Mouse (Mus musculus) midbrain, embryonic 11.5 days (tissue): ENCODE data around the gene Vps26b. TPM values are rescaled to one million over a fixed set of nuclear protein-coding genes. Genes with fewer than 3 reads are reported as not detected.
A peak's percentile ranks its signal among the peaks of the same experiment; 100 is the strongest.

Experiments
- ATAC-seq: fragments of 200-750 bp; cut with Nextera tagmentation; 2 replicates; pipeline ENCODE4 v1.8.0; 2017; ENCODE audit warnings: moderate TSS enrichment, moderate library complexity; ENCODE audit not compliant: low FRiP score
- DNase-seq: peaks from one replicate; pipeline ENCODE4 v3.0.0; 2015; ENCODE audit warnings: low spot score; ENCODE audit errors: missing footprints
- H3K27ac ChIP-seq: fragments of 300-500 bp; sonication (generic); 2 replicates; pipeline ENCODE4 v1.5.1; 2014; ENCODE audit warnings: low read depth, low read length
- H3K27me3 ChIP-seq: fragments of 300-500 bp; sonication (generic); 2 replicates; pipeline ENCODE4 v1.6.1; 2014; ENCODE audit warnings: mild to moderate bottlenecking, low read length, moderate library complexity, mixed read lengths; ENCODE audit not compliant: control insufficient read depth, insufficient read depth
- H3K36me3 ChIP-seq: fragments of 300-500 bp; sonication (generic); 2 replicates; pipeline ENCODE4 v1.6.1; 2014; ENCODE audit warnings: mild to moderate bottlenecking, low read length, moderate library complexity, mixed read lengths; ENCODE audit not compliant: control insufficient read depth, insufficient read depth
- H3K4me1 ChIP-seq: fragments of 300-500 bp; sonication (generic); 2 replicates; pipeline ENCODE4 v1.6.1; 2014; ENCODE audit warnings: low read length; ENCODE audit not compliant: control insufficient read depth, insufficient read depth
- H3K4me2 ChIP-seq: fragments of 300-500 bp; sonication (generic); 2 replicates; pipeline ENCODE4 v1.6.1; 2014; ENCODE audit warnings: mild to moderate bottlenecking, moderate library complexity
- H3K4me3 ChIP-seq: fragments of 300-500 bp; sonication (generic); 2 replicates; pipeline ENCODE4 v1.5.1; 2014; ENCODE audit warnings: low read depth, low read length
- H3K9ac ChIP-seq: fragments of 300-500 bp; sonication (generic); 2 replicates; pipeline ENCODE4 v1.6.1; 2014; ENCODE audit warnings: low read length
- H3K9me3 ChIP-seq: fragments of 300-500 bp; sonication (generic); 2 replicates; pipeline ENCODE4 v1.6.1; 2016; ENCODE audit warnings: low read length; ENCODE audit not compliant: control insufficient read depth
- WGBS: fragments of 180-500 bp; shearing (Covaris S2); extraction: QIAGEN DNeasy Blood & Tissue Kit; methylation state at CpG from one replicate; pipeline ENCODE4 v1.1.7; 2014; 5-methylcytosine and 5-hydroxymethylcytosine counted together
- polyA plus RNA-seq: library from polyadenylated mRNA; unstranded; fragments of >200 nt; fragmentation: Nextera tagmentation; extraction: Ambion mirVana; gene quantifications from 2 replicates; pipeline ENCODE4 v1.2.1, GENCODE M21; 2014

Vps26b gene
- polyA plus RNA-seq: 53.1 and 56.7 TPM in 2 replicates

DNA sequence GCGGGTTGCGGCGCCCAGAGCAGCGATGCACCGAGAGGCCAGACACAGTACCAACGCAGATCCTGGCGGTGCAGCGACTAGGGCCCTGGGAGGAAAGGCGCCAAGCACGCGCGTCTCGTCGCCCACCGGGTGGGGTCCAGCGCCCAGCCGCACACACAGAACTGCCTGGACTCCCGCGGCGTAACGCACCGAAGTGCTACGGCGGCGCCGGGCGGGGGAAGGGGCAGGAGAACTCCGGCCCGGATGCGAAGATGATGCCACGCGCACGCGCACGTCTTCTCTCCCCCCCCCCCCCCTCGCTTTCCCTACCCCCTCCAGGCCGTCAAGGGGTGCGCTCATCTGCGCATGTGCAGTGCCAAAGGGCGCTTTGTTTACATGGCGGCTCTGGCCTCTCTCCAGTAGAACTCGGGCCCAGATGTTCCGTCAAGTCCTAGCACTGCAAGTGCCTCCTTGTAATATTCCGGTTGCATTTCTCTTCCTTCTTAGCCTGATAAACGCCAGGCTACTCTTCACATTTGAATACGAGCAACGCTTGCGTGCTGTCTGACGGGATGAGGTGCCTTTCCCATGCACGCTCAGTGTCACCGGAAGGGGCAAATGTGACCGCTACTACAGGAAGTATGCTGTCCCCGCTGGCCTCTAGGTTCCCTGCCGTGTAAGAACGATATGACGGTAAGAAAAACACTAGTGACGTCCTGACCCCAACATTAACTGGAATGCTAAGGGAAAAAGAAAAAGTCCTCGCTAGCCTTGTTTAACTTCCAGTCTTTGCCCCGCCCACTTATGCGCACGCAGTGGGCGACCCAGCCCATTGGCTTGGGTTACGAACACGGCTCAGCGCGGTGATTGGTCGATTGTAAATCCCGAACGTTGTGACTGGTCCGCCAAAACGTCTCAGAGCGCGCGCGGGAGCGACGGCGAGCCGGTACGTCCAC lies at the start of gene Vps26b, which contains the start of gene Ncapd3:
TSS of gene Vps26b (minus strand) at position 238 of the 935 bp plus-strand sequence.
TSS of gene Ncapd3 (plus strand) at position 348 of the 935 bp plus-strand sequence.
- DNase-seq: peak; percentile 99
- H3K9ac ChIP-seq: peak within 1 kb of the TSS; percentile 93
- H3K9me3 ChIP-seq: no peaks in the 10 kb centered on the region
- H3K4me3 ChIP-seq: peak within 1 kb of the TSS; percentile 93
- H3K27ac ChIP-seq: peak within 1 kb of the TSS; percentile 87
- peaks cover 2% of the 10 kb centered on the region; the same call in 1 of the 2 replicates for H3K36me3 ChIP-seq
- H3K4me2 ChIP-seq: peak within 1 kb of the TSS; percentile 80
- WGBS: under 1% methylated on average over 72 of the region's 80 CpGs
- H3K4me1 ChIP-seq: peaks cover 29% of the 10 kb centered on the region
- peak; percentile 93 for ATAC-seq
- no peaks in the 10 kb centered on the region for H3K27me3 ChIP-seq

DNA sequence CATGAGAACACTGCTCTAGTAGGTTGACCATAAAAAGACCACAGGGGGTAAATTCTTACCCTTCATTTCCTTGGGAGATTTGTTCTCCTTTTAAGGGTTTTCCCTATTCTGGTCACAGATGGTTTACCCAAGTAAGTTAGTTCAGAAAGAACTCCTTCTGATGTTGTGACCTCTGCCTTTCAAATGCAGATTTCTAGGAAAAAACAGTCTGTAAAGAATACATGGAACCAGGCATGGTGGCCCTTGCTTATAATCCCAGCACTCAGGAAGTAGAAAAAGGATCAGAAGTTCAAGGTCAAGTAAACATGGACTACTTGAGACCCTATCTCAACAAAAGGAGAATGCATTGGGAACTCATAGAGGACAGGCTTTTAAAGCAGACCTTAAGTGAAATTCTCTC lies 45.9 kb upstream of the Vps26b start:
- H3K27ac ChIP-seq: no peak overlapping the region
- H3K36me3 ChIP-seq: peaks cover 18% of the 10 kb centered on the region
- H3K4me1 ChIP-seq: no peaks in the 10 kb centered on the region
- no peak for DNase-seq
- no peak overlapping the region for H3K4me2 ChIP-seq
- H3K27me3 ChIP-seq: no peaks in the 10 kb centered on the region
- H3K4me3 ChIP-seq: no peak overlapping the region
- no peak overlapping the region for H3K9ac ChIP-seq
- H3K9me3 ChIP-seq: no peaks in the 10 kb centered on the region
- no peak for ATAC-seq

DNA sequence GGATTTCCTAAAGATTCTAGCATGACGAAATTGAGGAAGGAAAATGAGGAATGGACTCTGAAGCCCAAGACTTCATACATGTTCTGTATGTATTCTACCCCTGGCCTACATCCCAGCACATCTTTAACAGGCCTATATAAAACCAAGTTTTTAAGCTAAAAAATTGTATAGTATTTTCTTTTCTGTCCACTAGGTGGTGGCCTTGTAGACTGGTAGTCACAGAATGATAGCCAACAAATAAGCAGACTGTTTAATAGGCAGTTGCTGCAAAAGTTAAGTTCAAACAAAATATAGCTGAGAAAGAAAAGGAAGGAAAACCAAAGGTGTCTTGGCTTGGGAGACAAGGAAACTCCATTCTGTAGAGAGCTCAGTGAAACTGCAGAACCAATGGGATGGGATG lies 44.8 kb upstream of the Vps26b start:
- Histone ChIP-seq H3K4me2 (no peak overlapping the region), H3K27me3 (no peaks in the 10 kb centered on the region), H3K36me3 (peaks cover 29% of the 10 kb centered on the region), H3K4me3 (no peak overlapping the region), H3K9ac (no peak overlapping the region), H3K4me1 (no peaks in the 10 kb centered on the region), H3K27ac (no peak overlapping the region), H3K9me3 (no peaks in the 10 kb centered on the region)
- WGBS: 84% methylated on average over 1 of the region's 1 CpGs
- ATAC-seq: no peak
- no peak for DNase-seq

DNA sequence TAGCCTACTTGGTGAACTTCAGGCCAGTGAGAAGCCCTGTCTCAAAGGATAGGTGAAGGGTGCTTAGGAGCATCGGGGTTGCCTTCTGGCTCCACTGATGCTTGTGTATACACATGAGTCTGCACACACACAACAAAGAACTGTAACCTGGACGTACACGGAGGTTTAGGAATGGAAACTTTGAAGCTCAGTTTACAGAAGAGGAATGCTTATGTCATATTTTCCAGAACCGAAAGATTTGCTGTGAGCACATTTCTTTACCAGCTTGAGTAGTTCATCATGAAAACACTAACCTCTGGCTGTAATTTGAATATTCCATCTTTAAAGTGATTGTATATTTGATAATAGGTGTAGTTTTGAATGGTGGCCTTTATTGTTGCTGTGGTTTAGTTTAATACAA lies 41.0 kb upstream of the Vps26b start:
- ATAC-seq: no peak
- WGBS: 98% methylated on average over 4 of the region's 4 CpGs
- H3K36me3 ChIP-seq: peaks cover 34% of the 10 kb centered on the region

DNA sequence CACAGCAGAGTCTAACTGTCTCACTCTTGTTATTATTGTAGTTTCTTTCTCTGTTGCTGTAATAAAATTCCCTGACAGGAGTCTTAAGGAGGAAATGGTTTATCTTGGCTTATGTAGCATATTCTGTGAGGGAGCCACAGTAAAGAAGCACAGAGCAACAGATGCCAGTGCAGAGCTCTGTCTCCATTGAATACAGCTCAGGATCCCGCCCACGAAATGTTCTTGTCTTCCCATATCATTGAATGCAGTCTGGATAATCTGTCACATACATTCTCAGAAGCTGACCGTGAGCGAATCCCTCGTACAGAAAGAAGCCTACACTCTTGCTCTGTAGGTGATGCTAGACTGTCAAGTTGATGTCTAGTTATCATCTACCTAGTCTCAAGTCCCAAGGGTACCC lies 28.5 kb upstream of the Vps26b start:
- no peak overlapping the region for H3K4me3 ChIP-seq
- H3K9ac ChIP-seq: no peak overlapping the region
- no peak overlapping the region for H3K27ac ChIP-seq
- H3K9me3 ChIP-seq: no peaks in the 10 kb centered on the region
- no peaks in the 10 kb centered on the region for H3K27me3 ChIP-seq
- H3K4me1 ChIP-seq: no peaks in the 10 kb centered on the region
- no peak overlapping the region for H3K4me2 ChIP-seq
- ATAC-seq (no peak), DNase-seq (no peak)
- WGBS: 97% methylated on average over 5 of the region's 5 CpGs
- H3K36me3 ChIP-seq: peaks cover 22% of the 10 kb centered on the region

More for the DNA sequence above, 41.0 kb upstream of the Vps26b start:
- H3K9me3 ChIP-seq: no peaks in the 10 kb centered on the region
- no peak for DNase-seq
- no peaks in the 10 kb centered on the region for H3K4me1 ChIP-seq
- no peaks in the 10 kb centered on the region for H3K27me3 ChIP-seq
- H3K4me2 ChIP-seq: no peak overlapping the region
- H3K9ac ChIP-seq: no peak overlapping the region
- no peak overlapping the region for H3K4me3 ChIP-seq
- H3K27ac ChIP-seq: no peak overlapping the region

DNA sequence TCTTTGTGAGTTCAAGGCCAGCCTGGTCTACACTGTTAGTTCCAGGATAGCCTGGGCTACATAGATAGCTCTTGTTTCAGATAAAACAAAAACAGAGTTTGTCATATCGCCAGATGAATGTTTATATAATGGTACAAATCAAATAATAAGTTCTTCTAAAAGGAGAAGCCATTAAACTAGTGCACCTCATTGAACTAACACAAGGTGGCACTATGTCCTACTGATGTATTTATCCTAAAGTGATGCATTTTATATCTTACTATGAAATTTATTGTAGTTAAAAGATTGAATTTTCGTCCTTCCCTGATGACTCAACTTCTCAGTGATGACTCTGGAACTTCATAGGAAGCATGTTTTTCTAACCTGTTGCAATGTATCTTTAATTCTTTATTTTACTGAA lies 19.6 kb upstream of the Vps26b start:
- peaks cover 26% of the 10 kb centered on the region for H3K36me3 ChIP-seq

DNA sequence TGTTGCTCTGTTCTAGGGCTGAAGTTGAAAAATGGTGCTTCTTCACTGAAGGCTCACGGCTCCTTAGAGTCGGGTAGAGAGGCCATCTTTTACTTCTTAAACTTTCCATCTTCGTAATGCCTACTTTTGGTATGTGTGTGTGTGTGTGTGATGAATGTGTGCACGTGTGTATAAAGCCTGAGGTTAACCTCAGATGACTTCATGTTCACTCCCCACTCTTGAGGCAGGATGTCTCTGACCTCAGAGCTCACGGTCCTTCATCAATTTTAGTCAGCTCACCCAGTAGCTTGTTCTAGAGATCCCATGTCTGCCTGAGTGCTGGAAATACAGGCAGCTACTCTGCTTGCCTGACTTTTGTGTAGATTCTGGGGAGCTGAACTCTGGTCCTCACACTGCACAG lies 14.0 kb upstream of the Vps26b start:
- Histone ChIP-seq H3K4me3 (no peak overlapping the region), H3K4me1 (no peaks in the 10 kb centered on the region), H3K27me3 (no peaks in the 10 kb centered on the region), H3K4me2 (no peak overlapping the region), H3K27ac (no peak overlapping the region), H3K36me3 (peaks cover 5% of the 10 kb centered on the region; the same call in 1 of the 2 replicates), H3K9me3 (no peaks in the 10 kb centered on the region), H3K9ac (no peak overlapping the region)
- WGBS: 92% methylated on average over 5 of the region's 5 CpGs
- no peak for ATAC-seq
- peak; percentile 4 for DNase-seq

More for the DNA sequence above, 19.6 kb upstream of the Vps26b start:
- 92% methylated on average over 2 of the region's 2 CpGs for WGBS
- Histone ChIP-seq H3K9me3 (no peaks in the 10 kb centered on the region), H3K27me3 (no peaks in the 10 kb centered on the region), H3K4me3 (no peak overlapping the region), H3K9ac (no peak overlapping the region), H3K4me2 (no peak overlapping the region), H3K27ac (no peak overlapping the region), H3K4me1 (no peaks in the 10 kb centered on the region)
- ATAC-seq: no peak
- no peak for DNase-seq

DNA sequence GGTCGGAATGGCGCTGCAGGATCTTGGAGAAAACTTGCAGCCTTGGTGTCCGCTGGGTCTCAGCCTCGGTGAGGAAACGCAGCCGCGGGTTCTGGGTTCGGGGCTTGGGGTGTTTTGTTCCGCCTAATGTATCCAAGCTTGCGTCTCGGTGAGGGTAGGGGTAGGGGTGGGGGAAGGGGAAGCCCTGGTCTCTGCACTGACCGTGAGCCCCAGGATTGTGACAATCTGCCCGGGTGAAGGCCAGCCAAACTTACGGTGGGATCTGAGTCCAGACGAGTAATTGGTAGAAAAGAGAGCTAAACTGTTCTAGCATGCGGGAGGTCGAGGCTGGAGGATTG lies 867 bp upstream of the Vps26b start:
- Histone ChIP-seq H3K4me1 (peaks cover 29% of the 10 kb centered on the region), H3K27ac (no peak overlapping the region), H3K36me3 (peaks cover 2% of the 10 kb centered on the region; the same call in 1 of the 2 replicates), H3K4me2 (peak overlapping the region; percentile 74), H3K9me3 (no peaks in the 10 kb centered on the region), H3K9ac (peak overlapping the region; percentile 93), H3K27me3 (no peaks in the 10 kb centered on the region), H3K4me3 (peak overlapping the region; percentile 93)
- no peak for DNase-seq
- peak; percentile 60 for ATAC-seq
- under 1% methylated on average over 17 of the region's 17 CpGs for WGBS
